Mouse (Mus musculus): ENCODE measurements at regions not wholly inside any gene's neighbourhood (a gene's known extent, or its start where the extent isn't known, plus 50 kb on each side); places are given as distances from the start of the nearest gene placed in this dataset.

- TF ChIP-seq TAL1 (IDR thresholded peaks at IDR 0.05; ENCODE audit: low read length) (peak; percentile 61), GATA1 (IDR thresholded peaks at IDR 0.05; ENCODE audit: low read length) (peak; percentile 45)
Observed at GRCm38 (mm10) chr16:9085977-9086376, 256.1 kb downstream of the 1810013L24Rik start.

Measured in erythroblast, embryonic 14.5 days (primary cell).